In genomic region chr10:84054551-84055336, GRCm38 (mm10) we compare ENCODE assay signal across 10 mouse cellular contexts.
DNase-seq lines count a peak whose midpoint lies in the region; ATAC-seq and TF ChIP-seq lines count a peak whose summit lies in the region.
"Had no signal": no experiment of that assay in that cellular context is flagged by ENCODE, and none has a peak within 500 bp of the region (broad histone marks: within the 10 kb centered on the region; RNA-seq: fewer than 3 reads in every experiment).

No protein-coding gene starts in this region.

- peak overlapping the region; percentile 70 for H3K27ac ChIP-seq in gastrocnemius, adult 2 months
- no peak overlapping the region for H3K27ac ChIP-seq in midbrain, postnatal 0 days (ENCODE audit: low read depth, low read length)
- no peak overlapping the region for H3K27ac ChIP-seq in midbrain, embryonic 15.5 days
- H3K27ac ChIP-seq in intestine, postnatal 0 days (ENCODE audit: low read depth, low read length) = no peak overlapping the region
- H3K27ac ChIP-seq: liver, embryonic 15.5 days had no signal

- intact Hi-C loops in gastrocnemius, adult 2 months (cut with DNase I) = no loop called here
- intact Hi-C loops in gastrocnemius, postnatal 14 days (cut with DNase I; ENCODE audit: low total_unique reads) = no loop called here

- no peak overlapping the region for H3K9ac ChIP-seq in midbrain, postnatal 0 days (replicated peaks; ENCODE audit: low read length, poor library complexity, severe bottlenecking)
- no peak overlapping the region for H3K9ac ChIP-seq in midbrain, embryonic 15.5 days
- no peak overlapping the region for H3K9ac ChIP-seq in intestine, postnatal 0 days (ENCODE audit: low read depth, low read length)
- H3K9ac ChIP-seq: liver, embryonic 15.5 days had no signal

- no peak for TF ChIP-seq CTCF in gastrocnemius, adult 2 months (IDR thresholded peaks at IDR 0.05)
- no peak for TF ChIP-seq CTCF in midbrain, postnatal 0 days (IDR thresholded peaks at IDR 0.05)
- TF ChIP-seq CTCF in intestine, postnatal 0 days (IDR thresholded peaks at IDR 0.05; ENCODE audit: low read depth) = no peak

- ATAC-seq in midbrain, postnatal 0 days (ENCODE audit: low FRiP score) = no peak
- ATAC-seq in midbrain, embryonic 15.5 days (replicated peaks) = no peak
- ATAC-seq in intestine, postnatal 0 days = no peak

- WGBS in midbrain, postnatal 0 days = 68% methylated on average over 6 of the region's 6 CpGs
- 57% methylated on average over 6 of the region's 6 CpGs for whole genome bisulfite sequencing in midbrain, embryonic 15.5 days
- 66% methylated on average over 6 of the region's 6 CpGs for WGBS in intestine, postnatal 0 days

- no peaks in the 10 kb centered on the region for H3K27me3 ChIP-seq in midbrain, postnatal 0 days (ENCODE audit: insufficient read depth, low read length)
- no peaks in the 10 kb centered on the region for H3K27me3 ChIP-seq in midbrain, embryonic 15.5 days (replicated peaks)
- no peaks in the 10 kb centered on the region for H3K27me3 ChIP-seq in intestine, postnatal 0 days (replicated peaks; ENCODE audit: control insufficient read depth, insufficient read depth, low read length)
- H3K27me3 ChIP-seq: liver, embryonic 15.5 days had no signal

- H3K4me3 ChIP-seq in gastrocnemius, adult 2 months = no peak overlapping the region
- H3K4me3 ChIP-seq in midbrain, postnatal 0 days (ENCODE audit: low read depth, low read length) = no peak overlapping the region
- H3K4me3 ChIP-seq in midbrain, embryonic 15.5 days = no peak overlapping the region
- no peak overlapping the region for H3K4me3 ChIP-seq in intestine, postnatal 0 days (ENCODE audit: low read depth, low read length)
- H3K4me3 ChIP-seq: liver, embryonic 15.5 days had no signal

- H3K36me3 ChIP-seq in midbrain, postnatal 0 days (ENCODE audit: insufficient read depth, low read length) = no peaks in the 10 kb centered on the region
- no peaks in the 10 kb centered on the region for H3K36me3 ChIP-seq in midbrain, embryonic 15.5 days (replicated peaks)
- H3K36me3 ChIP-seq in intestine, postnatal 0 days (ENCODE audit: control insufficient read depth, insufficient read depth) = no peaks in the 10 kb centered on the region
- H3K36me3 ChIP-seq: liver, embryonic 15.5 days had no signal

- no peaks in the 10 kb centered on the region for H3K9me3 ChIP-seq in midbrain, postnatal 0 days (ENCODE audit: low read length)
- H3K9me3 ChIP-seq in midbrain, embryonic 15.5 days = no peaks in the 10 kb centered on the region
- no peaks in the 10 kb centered on the region for H3K9me3 ChIP-seq in intestine, postnatal 0 days (ENCODE audit: control insufficient read depth)
- H3K9me3 ChIP-seq: liver, embryonic 15.5 days had no signal

- H3K4me1 ChIP-seq in midbrain, postnatal 0 days (ENCODE audit: insufficient read depth, low read length) = no peaks in the 10 kb centered on the region
- H3K4me1 ChIP-seq in midbrain, embryonic 15.5 days = 0 out of 2 replicates have a peak, but pooled peaks cover under 1% of the 10 kb centered on the region
- no peaks in the 10 kb centered on the region; the same call in 1 of the 2 replicates for H3K4me1 ChIP-seq in intestine, postnatal 0 days (replicated peaks; ENCODE audit: control insufficient read depth, insufficient read depth, low read length)

- DNase-seq in gastrocnemius, adult 2 months = no peak
- DNase-seq in gastrocnemius, postnatal 14 days = no peak
- peak; percentile 35 for DNase-seq in midbrain, postnatal 0 days (ENCODE audit: low spot score)
- DNase-seq in layer of hippocampus, adult 18-20 months (ENCODE audit: low spot score in 2 of 2) = peak; percentile 28 to 76
- no peak for DNase-seq in yolk sac, embryonic 10.5 days (ENCODE audit: low spot score)
- no peak for DNase-seq in adipocyte (ENCODE audit: low spot score)
- DNase-seq: adrenal gland, postnatal 36 days had no signal

- no peak overlapping the region for H3K4me2 ChIP-seq in midbrain, postnatal 0 days (ENCODE audit: low read depth, low read length, poor library complexity, severe bottlenecking)
- no peak overlapping the region for H3K4me2 ChIP-seq in midbrain, embryonic 15.5 days
- no peak overlapping the region for H3K4me2 ChIP-seq in intestine, postnatal 0 days (replicated peaks; ENCODE audit: low read depth)
- H3K4me2 ChIP-seq: liver, embryonic 15.5 days had no signal

Comparison
In these comparisons a context has a peak if more than half of its experiments do, and no peak if none do; other contexts are left out.
1. DNase-seq: peak in midbrain, postnatal 0 days (single experiment) and layer of hippocampus, adult 18-20 months (2 of 2); none in gastrocnemius, adult 2 months (single experiment), gastrocnemius, postnatal 14 days (single experiment), yolk sac, embryonic 10.5 days (single experiment) and adipocyte (single experiment).